Mouse (Mus musculus): Measurements from ENCODE around the gene Znhit1.
A peak's percentile ranks its signal among the peaks of the same experiment; 100 is the strongest.

The Znhit1 gene

GRCm38 (mm10) chr5:136984828-136985227 is 3.0 kb downstream of the Znhit1 start:
- DNase-seq = no peak

- no peak for DNase-seq
These were observed 5.4 kb downstream of the Znhit1 start for GRCm38 (mm10) chr5:136982338-136982930.

DNA sequence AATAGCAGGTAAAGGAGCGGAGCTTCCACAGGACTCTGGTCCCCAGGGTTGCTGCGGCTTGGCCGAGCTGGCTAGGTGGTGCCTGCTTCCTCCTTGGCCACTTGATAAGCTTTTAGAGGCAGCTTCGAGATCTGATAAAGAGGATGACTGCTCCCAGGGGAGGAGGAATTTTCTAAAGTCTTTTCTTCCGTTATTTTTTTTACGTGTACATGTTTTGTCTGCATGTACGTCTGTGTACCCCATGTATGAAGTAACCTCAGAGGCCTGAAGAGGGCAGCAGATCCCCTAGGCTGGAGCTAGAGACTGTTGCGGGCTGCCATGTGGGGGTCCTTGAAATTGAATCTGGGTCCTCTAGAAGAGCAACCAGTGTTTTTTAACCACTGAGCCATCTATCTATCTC is 6.8 kb downstream of the Znhit1 start:
- DNase-seq = no peak

DNA sequence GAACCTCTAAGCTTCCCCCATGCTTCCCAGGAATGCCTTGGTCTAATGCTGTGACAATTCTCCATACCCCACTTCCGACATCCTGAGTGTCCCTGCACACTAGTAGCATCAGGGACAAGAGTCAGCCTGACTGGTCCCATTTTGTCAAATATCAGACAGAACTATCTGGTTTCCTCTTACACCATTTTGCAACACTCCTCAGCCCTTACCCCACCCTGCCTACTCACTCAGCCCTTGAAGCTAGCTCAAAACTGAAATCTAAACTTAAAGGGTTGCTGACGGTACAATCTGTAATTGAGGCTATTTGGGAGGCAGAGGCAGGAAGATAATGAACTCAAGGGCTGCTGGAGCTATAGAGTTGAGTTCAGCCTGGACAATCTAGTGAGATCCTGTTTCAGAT is 8.1 kb downstream of the Znhit1 start:
- DNase-seq = no peak

GRCm38 (mm10) chr5:136977769-136978168 is 10.1 kb downstream of the Znhit1 start:
- DNase-seq = peak in 1 of 2 experiments; percentile 54

GRCm38 (mm10) chr5:136973670-136974069 is 14.2 kb downstream of the Znhit1 start:
- DNase-seq = no peak

DNA sequence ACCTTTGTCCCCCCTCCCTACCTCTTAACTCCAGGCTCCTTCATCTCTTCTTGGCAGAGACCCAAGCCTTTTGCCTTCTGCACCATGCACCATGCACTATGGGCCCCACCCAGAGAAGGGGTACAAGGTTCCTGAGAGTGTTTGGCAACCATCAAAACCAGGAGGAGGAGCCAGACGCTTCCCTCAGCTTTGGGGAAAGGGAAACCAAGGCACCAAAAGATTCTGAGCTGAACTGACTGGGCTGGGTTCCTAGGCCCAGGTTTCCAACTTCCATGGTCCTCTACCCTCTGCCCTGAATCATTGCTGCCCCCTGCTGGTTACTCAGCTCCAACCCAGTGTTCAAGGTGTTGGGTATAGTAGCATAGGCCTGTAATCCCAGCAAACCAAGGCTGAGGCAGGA is 17.1 kb downstream of the Znhit1 start:
- DNase-seq = peak; percentile 74 to 84

GRCm38 (mm10) chr5:136967592-136967991 is 20.2 kb downstream of the Znhit1 start:
- DNase-seq = peak; percentile 47 to 51

DNA sequence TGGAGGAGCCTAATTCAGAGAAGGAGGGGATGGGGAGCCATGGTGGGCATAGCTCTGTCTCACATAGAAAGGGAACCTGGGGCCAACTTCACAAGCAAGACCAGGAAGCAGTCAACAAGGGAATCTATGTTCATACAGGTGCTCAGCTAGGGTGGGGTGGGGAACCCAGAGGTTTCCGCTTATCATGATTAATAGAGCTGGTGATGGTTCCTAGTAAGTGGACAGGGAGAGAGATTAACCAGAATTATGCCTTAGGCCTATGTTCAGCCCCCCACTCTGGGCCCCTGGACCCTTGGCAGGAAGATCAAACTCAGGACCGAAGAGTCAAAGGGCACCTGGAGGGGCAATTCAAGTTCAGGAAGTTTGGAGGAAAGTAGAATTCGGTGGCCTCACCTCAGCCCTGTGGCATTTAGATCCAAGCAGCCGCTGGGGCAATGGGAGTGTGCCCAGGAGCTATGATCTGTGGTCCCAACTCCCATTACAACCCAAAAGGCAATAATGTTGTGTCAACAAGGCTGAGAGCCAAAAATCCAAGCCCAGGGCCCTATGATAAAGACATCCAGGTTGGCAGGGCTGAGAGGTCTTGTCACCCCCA is 20.9 kb downstream of the Znhit1 start:
- DNase-seq = no peak

DNA sequence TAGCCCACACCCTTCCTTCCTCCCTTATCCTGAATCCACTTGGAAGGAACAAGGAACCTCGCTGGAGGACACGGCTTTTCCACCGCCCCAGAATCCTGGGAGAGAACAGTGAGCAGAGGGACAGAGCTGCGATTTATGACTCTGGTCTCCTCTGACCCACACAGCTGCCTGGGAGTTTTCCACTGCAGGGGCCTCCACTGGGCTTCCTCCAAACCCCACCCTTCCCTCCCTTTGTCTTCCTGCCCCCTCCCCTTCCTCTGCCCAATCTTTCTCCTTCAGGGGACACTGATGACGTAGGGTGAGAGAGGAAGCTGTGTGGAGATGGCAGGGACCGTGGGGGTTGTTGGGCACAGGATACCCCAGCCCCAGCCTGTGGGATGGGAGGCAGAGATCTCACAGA is 21.5 kb downstream of the Znhit1 start, which contains the start of gene Cldn15:
Gene Cldn15 (plus strand): TSS at position 286 of the 400 bp plus-strand sequence.
- peak; percentile 50 to 55 for DNase-seq

- no peak for DNase-seq
These were observed 22.1 kb downstream of the Znhit1 start for GRCm38 (mm10) chr5:136965686-136966085.

GRCm38 (mm10) chr5:136965210-136965609 is 22.6 kb downstream of the Znhit1 start:
- DNase-seq = no peak

GRCm38 (mm10) chr5:136962966-136963540 is 24.8 kb downstream of the Znhit1 start:
- no peak for DNase-seq

DNA sequence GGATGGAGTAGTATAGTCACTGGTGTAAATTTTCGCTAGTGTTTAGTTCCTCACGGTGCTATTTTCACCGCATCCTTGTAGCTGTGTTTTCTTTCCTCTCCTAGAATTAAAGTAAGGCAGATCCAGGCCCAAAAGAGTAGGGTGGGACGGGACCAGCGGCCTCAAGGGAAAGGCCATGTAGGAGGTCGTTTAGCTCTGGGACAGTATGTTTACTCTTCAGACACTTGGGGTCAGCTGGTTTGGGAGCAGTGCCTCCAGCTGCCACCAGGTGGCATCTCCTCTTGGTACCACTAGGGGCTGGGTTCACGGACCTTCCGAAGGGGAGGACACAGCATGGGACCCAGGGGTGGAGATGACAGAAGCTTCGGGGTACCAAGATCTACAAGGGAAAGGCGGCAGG is 25.3 kb downstream of the Znhit1 start:
- peak; percentile 84 to 90 for DNase-seq

DNA sequence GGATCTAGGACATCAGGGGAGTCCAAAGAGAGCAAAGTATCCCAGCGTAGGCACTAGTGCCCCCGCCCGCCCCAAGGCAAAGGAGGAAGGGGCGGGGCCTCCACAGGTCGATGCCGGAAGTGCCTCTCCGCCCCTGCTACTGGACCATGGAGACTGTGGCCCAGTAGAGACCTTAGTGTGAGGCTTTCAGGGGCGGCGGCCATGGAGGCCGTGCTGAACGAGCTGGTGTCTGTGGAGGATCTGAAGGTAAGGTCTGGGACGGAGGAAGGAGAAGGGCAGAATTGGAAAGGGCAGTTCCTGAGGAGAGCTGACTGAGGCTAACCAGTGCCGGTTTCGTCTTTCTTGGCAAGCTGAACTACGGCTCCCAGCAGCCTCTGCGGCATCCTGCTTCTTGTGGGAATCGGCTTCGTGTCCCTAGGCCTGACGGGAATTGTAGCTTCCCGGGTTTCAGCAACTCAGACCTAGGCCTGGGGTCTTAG is 25.8 kb downstream of the Znhit1 start:
- DNase-seq = peak; percentile 92

DNA sequence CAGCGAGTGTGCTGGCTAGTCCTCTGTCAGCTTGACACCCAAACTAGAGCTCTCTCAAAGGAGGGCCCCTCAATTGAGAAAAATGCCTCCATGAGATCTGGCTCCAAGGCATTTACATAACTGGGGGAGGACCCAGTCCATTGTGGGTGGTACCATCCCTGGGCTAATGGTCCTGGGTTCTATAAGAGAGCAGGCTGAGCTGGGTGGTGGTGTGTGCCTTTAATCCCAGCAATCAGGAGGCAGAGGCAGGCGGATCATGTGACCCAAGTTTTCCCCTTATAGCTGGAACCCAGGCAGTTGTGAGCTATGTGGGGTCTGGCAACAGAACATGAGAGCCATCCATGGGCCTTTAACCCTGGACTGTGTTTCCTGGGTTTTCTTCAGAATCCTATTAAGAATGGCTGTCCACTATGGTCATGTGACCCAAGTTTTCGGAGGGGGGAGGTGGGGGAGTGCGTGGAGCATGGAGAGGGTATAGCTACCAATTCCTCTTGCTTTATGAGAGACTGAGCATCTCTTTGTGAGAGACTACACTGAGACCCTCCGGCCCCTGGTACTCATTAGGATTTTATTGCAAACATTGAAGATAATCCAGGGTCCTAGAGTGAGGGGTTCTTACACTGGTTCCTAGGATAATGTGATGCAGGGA is 26.4 kb downstream of the Znhit1 start:
- DNase-seq = no peak

- DNase-seq = no peak
These were observed 27.8 kb downstream of the Znhit1 start for GRCm38 (mm10) chr5:136960053-136960452.

GRCm38 (mm10) chr5:136958991-136959605 is 28.7 kb downstream of the Znhit1 start:
- DNase-seq = peak in 1 of 2 experiments; percentile 60

- peak; percentile 26 to 60 for DNase-seq
These were observed 30.6 kb downstream of the Znhit1 start for GRCm38 (mm10) chr5:136957250-136957649.

DNA sequence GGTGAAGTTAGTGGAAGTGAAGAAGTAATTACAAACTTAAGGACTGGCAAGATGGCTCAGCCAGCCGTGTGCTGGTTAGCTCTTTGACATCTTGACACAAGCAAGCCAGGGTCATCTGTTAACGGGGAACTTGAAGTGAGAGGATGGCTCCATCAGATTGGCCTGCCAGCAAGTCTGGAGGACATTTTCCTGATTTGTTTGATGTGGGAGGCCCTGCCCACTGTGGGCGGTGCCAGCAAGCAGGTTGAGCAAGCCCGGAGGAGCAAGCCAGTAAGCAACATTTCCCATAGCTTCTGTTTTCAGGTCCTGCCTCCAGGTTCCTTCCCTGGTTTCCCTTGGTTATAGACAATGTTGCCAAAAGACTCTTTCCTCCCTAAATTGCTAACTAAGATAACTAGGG is 32.2 kb downstream of the Znhit1 start:
- DNase-seq = no peak

DNA sequence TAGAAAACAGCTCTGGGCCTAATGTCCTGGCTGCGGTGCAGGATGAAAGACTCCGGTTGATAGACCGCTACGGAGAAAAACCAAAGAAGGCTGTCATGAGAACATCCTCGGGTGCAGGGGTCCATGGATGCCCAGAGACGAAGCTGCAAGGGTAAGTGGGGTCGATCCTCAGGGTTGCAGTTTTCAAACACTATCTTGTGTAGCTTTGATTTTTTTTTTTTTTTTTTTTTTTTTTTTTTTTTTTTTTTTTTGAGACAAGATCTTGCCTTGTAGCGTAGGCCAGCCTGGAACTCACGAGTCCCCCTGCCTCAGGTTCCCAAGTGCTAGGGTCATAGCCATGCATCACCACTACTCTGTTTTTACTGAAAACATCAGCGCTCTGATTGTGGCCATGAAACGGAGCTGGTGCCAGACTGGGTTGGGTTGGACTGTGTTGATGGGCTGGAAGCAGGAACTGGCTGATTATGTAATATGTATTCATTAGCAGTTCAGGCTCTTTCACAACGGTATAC is 34.3 kb downstream of the Znhit1 start:
- DNase-seq = peak; percentile 65 to 70

DNA sequence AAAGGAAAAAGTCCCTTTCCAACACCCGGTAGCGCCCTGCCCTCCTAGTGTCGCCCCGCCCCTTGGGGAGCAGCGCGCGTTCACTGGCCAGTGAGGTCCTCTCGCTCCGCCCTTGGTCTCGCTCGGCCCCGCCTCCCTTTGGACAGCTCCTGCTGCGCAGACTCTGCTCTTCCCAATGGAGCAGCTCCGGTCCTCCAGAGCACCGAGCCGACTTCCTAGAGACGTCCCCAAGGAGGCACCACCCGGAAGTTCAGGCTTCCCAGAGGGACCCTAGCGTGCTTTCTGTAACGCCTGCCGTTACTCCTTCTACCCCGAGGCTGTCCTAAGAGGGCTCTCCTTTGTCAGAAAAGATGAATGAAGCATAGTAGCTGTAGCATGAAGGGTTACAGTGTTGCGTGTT is 34.8 kb downstream of the Znhit1 start, which contains the start of gene Fis1:
Gene Fis1 (plus strand): TSS at position 261 of the 400 bp plus-strand sequence.
- DNase-seq = peak; percentile 97 to 99

DNA sequence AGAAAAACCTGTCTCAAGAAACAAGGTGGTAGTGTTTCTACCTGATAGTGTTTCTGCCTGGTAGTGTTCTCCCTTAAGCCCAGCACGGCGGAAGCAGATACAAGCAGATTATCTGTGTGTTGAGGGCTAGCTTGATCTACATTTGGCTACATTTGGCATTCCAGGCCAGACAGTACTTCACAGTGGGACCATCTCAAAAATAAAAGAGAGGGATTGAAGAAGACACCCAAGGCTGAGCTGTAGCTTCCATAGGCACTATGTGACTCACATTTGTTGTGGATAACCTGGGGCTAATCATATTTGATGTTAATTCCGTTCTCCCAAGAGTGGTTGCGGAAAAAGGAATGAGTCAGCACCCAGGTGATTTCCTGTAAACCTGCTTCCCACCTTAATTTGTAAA is 35.7 kb downstream of the Znhit1 start:
- no peak for DNase-seq

Data from lung, adult 18-20 months (tissue).